ENCODE assay signal across 9 mouse cellular contexts in genomic region chr2:72149059-72149458, GRCm38 (mm10).
A peak's percentile ranks its signal among the peaks of the same experiment; 100 is the strongest.
DNase-seq lines count a peak whose midpoint lies in the region; ATAC-seq lines count a peak whose summit lies in the region.
"Had no signal": no experiment of that assay in that cellular context is flagged by ENCODE, and none has a peak within 500 bp of the region (broad histone marks: within the 10 kb centered on the region; RNA-seq: fewer than 3 reads in every experiment).

No protein-coding gene starts in this region.

- no peak overlapping the region for H3K9ac ChIP-seq in hindbrain, embryonic 11.5 days (ENCODE audit: low read depth, low read length)
- H3K9ac ChIP-seq in hindbrain, embryonic 16.5 days (ENCODE audit: low read depth, low read length), result no peak overlapping the region
- H3K9ac ChIP-seq in neural tube, embryonic 11.5 days (ENCODE audit: low read length), result no peak overlapping the region
- H3K9ac ChIP-seq: limb, embryonic 15.5 days had no signal

- H3K4me2 ChIP-seq in hindbrain, embryonic 11.5 days (replicated peaks; ENCODE audit: low read depth, low read length), result no peak overlapping the region
- no peak overlapping the region for H3K4me2 ChIP-seq in hindbrain, embryonic 16.5 days (ENCODE audit: low read length)
- no peak overlapping the region for H3K4me2 ChIP-seq in neural tube, embryonic 11.5 days (ENCODE audit: low read depth)
- H3K4me2 ChIP-seq: limb, embryonic 15.5 days had no signal

- no peaks in the 10 kb centered on the region for H3K4me1 ChIP-seq in hindbrain, embryonic 11.5 days (replicated peaks; ENCODE audit: control insufficient read depth, insufficient read depth, low read length)
- H3K4me1 ChIP-seq in hindbrain, embryonic 16.5 days (ENCODE audit: control insufficient read depth, insufficient read depth, low read depth, low read length), result no peaks in the 10 kb centered on the region
- H3K4me1 ChIP-seq in neural tube, embryonic 11.5 days (ENCODE audit: control insufficient read depth, insufficient read depth, low read length), result no peaks in the 10 kb centered on the region

- peak; percentile 80 for DNase-seq in hindbrain, embryonic 11.5 days (ENCODE audit: low spot score)
- peak; percentile 67 to 81 for DNase-seq in CD8-positive naive resting alpha-beta T cell, adult 2 months (ENCODE audit: low read depth in 2 of 2, low spot score in 2 of 2)
- DNase-seq in adrenal gland, postnatal 10 days, result peak; percentile 84
- DNase-seq in forelimb bud, embryonic 11.5 days (ENCODE audit: low read depth, low spot score), result peak; percentile 66
- peak; percentile 49 for DNase-seq in layer of hippocampus, adult 9-10 months (ENCODE audit: low spot score)
- DNase-seq in neural tube, embryonic 11.5 days (ENCODE audit: low spot score), result peak; percentile 72

- no peak overlapping the region for H3K4me3 ChIP-seq in hindbrain, embryonic 11.5 days (ENCODE audit: low read depth, low read length)
- H3K4me3 ChIP-seq in hindbrain, embryonic 16.5 days (ENCODE audit: low read length), result no peak overlapping the region
- no peak overlapping the region for H3K4me3 ChIP-seq in neural tube, embryonic 11.5 days (ENCODE audit: low read depth, low read length)
- H3K4me3 ChIP-seq: limb, embryonic 15.5 days had no signal

- no peaks in the 10 kb centered on the region for H3K27me3 ChIP-seq in hindbrain, embryonic 11.5 days (ENCODE audit: control insufficient read depth, insufficient read depth, low read length)
- H3K27me3 ChIP-seq in hindbrain, embryonic 16.5 days (replicated peaks; ENCODE audit: control insufficient read depth, insufficient read depth, low read length), result no peaks in the 10 kb centered on the region
- no peaks in the 10 kb centered on the region for H3K27me3 ChIP-seq in neural tube, embryonic 11.5 days (ENCODE audit: control insufficient read depth, insufficient read depth, low read length)
- H3K27me3 ChIP-seq: limb, embryonic 15.5 days had no signal

- H3K36me3 ChIP-seq in hindbrain, embryonic 11.5 days (ENCODE audit: control insufficient read depth, insufficient read depth, low read length), result no peaks in the 10 kb centered on the region
- H3K36me3 ChIP-seq in hindbrain, embryonic 16.5 days (ENCODE audit: control insufficient read depth, insufficient read depth, low read length), result no peaks in the 10 kb centered on the region
- H3K36me3 ChIP-seq in neural tube, embryonic 11.5 days (ENCODE audit: control insufficient read depth, insufficient read depth, low read length), result no peaks in the 10 kb centered on the region
- H3K36me3 ChIP-seq: limb, embryonic 15.5 days had no signal

- 28% methylated on average over 4 of the region's 4 CpGs for WGBS in hindbrain, embryonic 11.5 days
- WGBS in hindbrain, embryonic 16.5 days, result 22% methylated on average over 4 of the region's 4 CpGs
- WGBS in neural tube, embryonic 11.5 days, result 30% methylated on average over 4 of the region's 4 CpGs

- ATAC-seq in hindbrain, embryonic 11.5 days (ENCODE audit: low FRiP score), result no peak
- ATAC-seq in hindbrain, embryonic 16.5 days, result no peak
- no peak for ATAC-seq in neural tube, embryonic 11.5 days (ENCODE audit: insufficient read depth, low FRiP score, low TSS enrichment)
- ATAC-seq in erythroid progenitor cell, adult 5-6 weeks (replicated peaks; ENCODE audit: low FRiP score, poor library complexity, severe bottlenecking), result no peak

- H3K27ac ChIP-seq in hindbrain, embryonic 11.5 days (ENCODE audit: low read depth, low read length), result no peak overlapping the region
- H3K27ac ChIP-seq in hindbrain, embryonic 16.5 days (ENCODE audit: low read depth, low read length), result no peak overlapping the region
- H3K27ac ChIP-seq in neural tube, embryonic 11.5 days (ENCODE audit: low read depth, low read length), result no peak overlapping the region
- H3K27ac ChIP-seq: limb, embryonic 15.5 days had no signal

- H3K9me3 ChIP-seq in hindbrain, embryonic 11.5 days (ENCODE audit: control insufficient read depth, low read length), result no peaks in the 10 kb centered on the region
- no peaks in the 10 kb centered on the region for H3K9me3 ChIP-seq in hindbrain, embryonic 16.5 days (ENCODE audit: control insufficient read depth, low read length)
- H3K9me3 ChIP-seq in neural tube, embryonic 11.5 days (ENCODE audit: control insufficient read depth, low read length), result no peaks in the 10 kb centered on the region
- H3K9me3 ChIP-seq: limb, embryonic 15.5 days had no signal
